Mouse (Mus musculus): ENCODE measurements at regions not wholly inside any gene's neighbourhood (a gene's known extent, or its start where the extent isn't known, plus 50 kb on each side); places are given as distances from the start of the nearest gene placed in this dataset.
A peak's percentile ranks its signal among the peaks of the same experiment; 100 is the strongest.
"Not testable (repeated sequence)": the region's sequence is repeated elsewhere in the genome, so short reads cannot be mapped to it uniquely, and the experiment has no call there.

- DNase-seq: no peak
Measured at GRCm38 (mm10) chr13:52344383-52344782, 186.7 kb downstream of the Diras2 start.

- no peak for DNase-seq
Measured at GRCm38 (mm10) chr13:52344853-52345252, 186.2 kb downstream of the Diras2 start.

GRCm38 (mm10) chr13:52345375-52346026 is 185.6 kb downstream of the Diras2 start:
- peak; percentile 35 for DNase-seq

- DNase-seq: peak; percentile 20
Measured at GRCm38 (mm10) chr13:52346027-52346375, 185.1 kb downstream of the Diras2 start.

- DNase-seq: no peak
Measured at GRCm38 (mm10) chr13:52347631-52348030, 183.4 kb downstream of the Diras2 start.

GRCm38 (mm10) chr13:52349606-52350005 is 181.5 kb downstream of the Diras2 start:
- no peak for DNase-seq

- DNase-seq: no peak
Measured at GRCm38 (mm10) chr13:52352576-52352975, 178.5 kb downstream of the Diras2 start.

- DNase-seq: no peak
Measured at GRCm38 (mm10) chr13:52353437-52353836, 177.6 kb downstream of the Diras2 start.

- no peak for DNase-seq
Measured at GRCm38 (mm10) chr13:52353966-52354365, 177.1 kb downstream of the Diras2 start.

GRCm38 (mm10) chr13:52355921-52356320 is 175.2 kb downstream of the Diras2 start:
- not testable (repeated sequence) for DNase-seq

GRCm38 (mm10) chr13:52359332-52359731 is 171.7 kb downstream of the Diras2 start:
- DNase-seq: not testable (repeated sequence)

- DNase-seq: peak; percentile 21
Measured at GRCm38 (mm10) chr13:52361177-52361846, 169.8 kb downstream of the Diras2 start.

GRCm38 (mm10) chr13:52362266-52362665 is 168.8 kb downstream of the Diras2 start:
- DNase-seq: no peak

GRCm38 (mm10) chr13:52369851-52370250 is 161.2 kb downstream of the Diras2 start:
- no peak for DNase-seq

GRCm38 (mm10) chr13:52371986-52372385 is 159.1 kb downstream of the Diras2 start:
- no peak for DNase-seq

GRCm38 (mm10) chr13:52374781-52375180 is 156.3 kb downstream of the Diras2 start:
- no peak for DNase-seq

GRCm38 (mm10) chr13:52378236-52378635 is 152.8 kb downstream of the Diras2 start:
- peak; percentile 41 for DNase-seq

GRCm38 (mm10) chr13:52389271-52389670 is 141.8 kb downstream of the Diras2 start:
- DNase-seq: no peak

- no peak for DNase-seq
Measured at GRCm38 (mm10) chr13:52395786-52396185, 135.3 kb downstream of the Diras2 start.

- DNase-seq: no peak
Measured at GRCm38 (mm10) chr13:52398344-52398743, 132.7 kb downstream of the Diras2 start.

GRCm38 (mm10) chr13:52399143-52399542 is 131.9 kb downstream of the Diras2 start:
- DNase-seq: no peak

- no peak for DNase-seq
Measured at GRCm38 (mm10) chr13:52403805-52404204, 127.3 kb downstream of the Diras2 start.

GRCm38 (mm10) chr13:52416301-52416700 is 114.8 kb downstream of the Diras2 start:
- DNase-seq: no peak

GRCm38 (mm10) chr13:52422456-52422855 is 108.6 kb downstream of the Diras2 start:
- no peak for DNase-seq

GRCm38 (mm10) chr13:52428527-52428926 is 102.6 kb downstream of the Diras2 start:
- no peak for DNase-seq
